Mouse (Mus musculus) MN1 (cell line): ENCODE results near the gene Olfr1170.

ENCODE experiments used
- DNase-seq: peaks from one replicate; pipeline ENCODE4 v3.0.0-alpha.2; 2016; ENCODE audit warnings: low spot score

The Olfr1170 gene

GRCm38 (mm10) chr2:88228234-88228633 is at the start of gene Olfr1170:
Gene Olfr1170, minus strand, starts transcription at chr2:88228334.
- DNase-seq, result no peak

- DNase-seq, result no peak
These were observed 7.3 kb downstream of the Olfr1170 start for GRCm38 (mm10) chr2:88220784-88221183.

DNA sequence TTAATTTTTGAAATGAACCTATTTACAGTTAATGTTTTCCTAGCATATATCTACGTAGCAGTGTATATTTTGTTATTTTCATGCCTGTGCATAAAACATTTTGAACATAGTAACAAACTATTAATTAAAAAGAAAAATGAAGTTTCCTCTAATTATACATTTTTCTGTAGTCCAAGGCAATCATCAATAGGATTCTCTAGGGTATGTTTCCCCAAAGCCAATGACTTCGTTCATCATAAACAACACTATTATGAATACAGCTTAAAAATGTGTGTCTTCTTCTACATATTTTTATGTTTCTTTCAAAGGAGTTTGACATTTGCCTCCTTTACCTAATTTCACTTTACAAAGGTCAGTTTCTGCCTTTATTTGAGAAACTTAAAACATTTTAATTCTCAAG is 46.6 kb downstream of the Olfr1170 start, which contains the start of gene Olfr1168:
TSS of gene Olfr1168 (plus strand) at position 301 of the 400 bp plus-strand sequence.
- DNase-seq, result no peak
